Mouse (Mus musculus): ENCODE results near the gene Tex26. TPM values are rescaled to one million over a fixed set of nuclear protein-coding genes. Genes with fewer than 3 reads are reported as not detected.

The Tex26 gene
- polyA plus RNA-seq, 1 experiment, result not detected

- TF ChIP-seq CTCF (IDR thresholded peaks at IDR 0.05; ENCODE audit: extremely low read depth, insufficient read length, insufficient replicate concordance, low read depth, low read length) (no peak), POLR2A (IDR thresholded peaks at IDR 0.05; ENCODE audit: low read depth, low read length) (no peak)
- 85% methylated on average over 23 of the region's 23 CpGs for WGBS
- no peak overlapping the region for H3K27ac ChIP-seq (ENCODE audit: insufficient read depth, low read depth, low read length)
- no peak overlapping the region for H3K4me3 ChIP-seq (ENCODE audit: low read depth, low read length)
- H3K27me3 ChIP-seq (ENCODE audit: control insufficient read depth, insufficient read depth, low read length), result no peaks in the 10 kb centered on the region
- no peaks in the 10 kb centered on the region for H3K4me1 ChIP-seq (ENCODE audit: control insufficient read depth, insufficient read depth, insufficient read length, low read length)
- H3K36me3 ChIP-seq (ENCODE audit: control insufficient read depth, insufficient read depth, low read length), result no peaks in the 10 kb centered on the region
Measured at GRCm38 (mm10) chr5:149503423-149504175, 64.1 kb downstream of the Tex26 start.

GRCm38 (mm10) chr5:149504985-149505384, 65.5 kb downstream of the Tex26 start:
- 47% methylated on average over 8 of the region's 8 CpGs for WGBS
- TF ChIP-seq CTCF (IDR thresholded peaks at IDR 0.05; ENCODE audit: extremely low read depth, insufficient read length, insufficient replicate concordance, low read depth, low read length) (no peak), POLR2A (IDR thresholded peaks at IDR 0.05; ENCODE audit: low read depth, low read length) (no peak)
- H3K27ac ChIP-seq (ENCODE audit: insufficient read depth, low read depth, low read length), result no peak overlapping the region

GRCm38 (mm10) chr5:149506033-149506432, 66.6 kb downstream of the Tex26 start:
- no peaks in the 10 kb centered on the region for H3K4me1 ChIP-seq (ENCODE audit: control insufficient read depth, insufficient read depth, insufficient read length, low read length)
- TF ChIP-seq CTCF (IDR thresholded peaks at IDR 0.05; ENCODE audit: extremely low read depth, insufficient read length, insufficient replicate concordance, low read depth, low read length) (no peak), POLR2A (IDR thresholded peaks at IDR 0.05; ENCODE audit: low read depth, low read length) (no peak)
- no peaks in the 10 kb centered on the region for H3K36me3 ChIP-seq (ENCODE audit: control insufficient read depth, insufficient read depth, low read length)
- 93% methylated on average over 2 of the region's 2 CpGs for WGBS
- no peak overlapping the region for H3K27ac ChIP-seq (ENCODE audit: insufficient read depth, low read depth, low read length)
- H3K27me3 ChIP-seq (ENCODE audit: control insufficient read depth, insufficient read depth, low read length), result no peaks in the 10 kb centered on the region
- H3K4me3 ChIP-seq (ENCODE audit: low read depth, low read length), result no peak overlapping the region

More at GRCm38 (mm10) chr5:149504985-149505384, 65.5 kb downstream of the Tex26 start:
- H3K27me3 ChIP-seq (ENCODE audit: control insufficient read depth, insufficient read depth, low read length), result no peaks in the 10 kb centered on the region
- no peak overlapping the region for H3K4me3 ChIP-seq (ENCODE audit: low read depth, low read length)
- H3K4me1 ChIP-seq (ENCODE audit: control insufficient read depth, insufficient read depth, insufficient read length, low read length), result no peaks in the 10 kb centered on the region
- H3K36me3 ChIP-seq (ENCODE audit: control insufficient read depth, insufficient read depth, low read length), result no peaks in the 10 kb centered on the region

DNA sequence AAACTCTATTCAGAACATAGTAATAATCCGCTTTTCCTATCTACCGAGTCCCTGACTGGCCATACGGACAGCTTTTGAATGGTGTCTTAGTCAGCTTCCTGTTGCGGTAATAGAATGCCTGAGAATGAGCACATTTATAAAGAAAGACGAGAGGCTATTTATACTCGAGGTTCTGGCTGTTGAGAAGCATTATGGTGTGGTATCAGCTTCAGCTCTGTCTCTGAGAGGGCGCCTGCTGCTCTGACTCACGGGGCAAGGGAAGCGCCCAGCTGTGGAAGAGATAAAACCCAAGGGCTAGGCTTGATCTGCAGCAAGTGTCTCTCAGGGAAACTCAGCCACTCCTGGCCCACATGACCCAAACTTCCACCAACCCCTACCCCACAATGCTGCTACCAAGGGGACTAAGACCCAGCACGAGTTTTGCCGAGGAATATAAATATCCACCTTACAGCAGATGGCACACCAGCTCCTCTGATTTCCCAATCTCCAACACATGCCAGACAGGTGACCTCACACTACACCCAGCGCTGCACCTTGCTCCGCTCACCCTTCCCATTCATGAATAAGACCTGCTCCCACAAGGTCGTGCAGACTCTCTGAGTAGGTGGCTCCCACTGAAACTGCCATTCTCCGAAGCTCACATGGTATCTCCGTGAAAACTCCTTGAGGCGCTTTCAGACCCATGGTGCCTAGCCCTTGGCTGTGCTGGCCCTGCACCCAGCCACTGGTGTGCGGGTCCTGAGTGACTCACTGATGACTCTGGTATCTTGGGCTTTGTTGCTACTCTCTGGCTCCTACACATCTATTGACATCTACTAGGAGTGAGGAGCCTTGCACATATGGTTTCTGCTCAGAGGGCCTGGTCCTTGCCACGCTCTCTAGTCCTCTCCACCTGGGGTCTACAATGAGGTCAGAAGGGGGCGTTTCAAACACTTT, 68.9 kb downstream of the Tex26 start:
- Histone ChIP-seq H3K27ac (ENCODE audit: insufficient read depth, low read depth, low read length) (no peak overlapping the region), H3K4me3 (ENCODE audit: low read depth, low read length) (no peak overlapping the region), H3K36me3 (ENCODE audit: control insufficient read depth, insufficient read depth, low read length) (no peaks in the 10 kb centered on the region), H3K4me1 (ENCODE audit: control insufficient read depth, insufficient read depth, insufficient read length, low read length) (no peaks in the 10 kb centered on the region), H3K27me3 (ENCODE audit: control insufficient read depth, insufficient read depth, low read length) (no peaks in the 10 kb centered on the region)
- no peak for TF ChIP-seq POLR2A (IDR thresholded peaks at IDR 0.05; ENCODE audit: low read depth, low read length)
- TF ChIP-seq CTCF (IDR thresholded peaks at IDR 0.05; ENCODE audit: extremely low read depth, insufficient read length, insufficient replicate concordance, low read depth, low read length), result no peak
- WGBS, result 66% methylated on average over 20 of the region's 20 CpGs

- H3K36me3 ChIP-seq (ENCODE audit: control insufficient read depth, insufficient read depth, low read length), result no peaks in the 10 kb centered on the region
- no peak overlapping the region for H3K27ac ChIP-seq (ENCODE audit: insufficient read depth, low read depth, low read length)
- TF ChIP-seq CTCF (IDR thresholded peaks at IDR 0.05; ENCODE audit: extremely low read depth, insufficient read length, insufficient replicate concordance, low read depth, low read length), result no peak
- TF ChIP-seq POLR2A (IDR thresholded peaks at IDR 0.05; ENCODE audit: low read depth, low read length), result no peak
- 75% methylated on average over 13 of the region's 13 CpGs for WGBS
- no peak overlapping the region for H3K4me3 ChIP-seq (ENCODE audit: low read depth, low read length)
- no peaks in the 10 kb centered on the region for H3K27me3 ChIP-seq (ENCODE audit: control insufficient read depth, insufficient read depth, low read length)
- no peaks in the 10 kb centered on the region for H3K4me1 ChIP-seq (ENCODE audit: control insufficient read depth, insufficient read depth, insufficient read length, low read length)
Measured at GRCm38 (mm10) chr5:149510323-149510722, 70.9 kb downstream of the Tex26 start.

DNA sequence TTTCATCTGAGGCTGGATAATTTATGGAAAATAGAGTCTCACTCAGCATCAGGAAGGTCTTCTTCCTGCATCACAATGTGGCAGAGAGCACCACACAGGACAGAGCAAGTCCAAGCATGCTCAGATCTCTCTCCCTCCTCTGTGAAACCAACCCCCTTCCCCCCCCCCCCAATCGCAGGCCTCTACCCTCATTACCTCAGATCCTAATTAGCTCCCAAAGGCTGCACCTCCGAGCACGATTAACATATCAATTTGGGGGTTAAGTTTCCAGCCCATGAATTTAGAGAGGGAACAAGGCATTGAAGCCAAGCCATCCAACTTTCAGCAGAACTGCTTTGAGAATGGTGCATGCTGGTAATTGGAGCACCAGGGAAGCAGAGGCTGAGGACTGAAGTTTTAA, 73.2 kb downstream of the Tex26 start:
- no peaks in the 10 kb centered on the region for H3K4me1 ChIP-seq (ENCODE audit: control insufficient read depth, insufficient read depth, insufficient read length, low read length)
- no peaks in the 10 kb centered on the region for H3K27me3 ChIP-seq (ENCODE audit: control insufficient read depth, insufficient read depth, low read length)
- 69% methylated on average over 3 of the region's 3 CpGs for WGBS
- no peaks in the 10 kb centered on the region for H3K36me3 ChIP-seq (ENCODE audit: control insufficient read depth, insufficient read depth, low read length)
- TF ChIP-seq POLR2A (IDR thresholded peaks at IDR 0.05; ENCODE audit: low read depth, low read length), result no peak
- no peak for TF ChIP-seq CTCF (IDR thresholded peaks at IDR 0.05; ENCODE audit: extremely low read depth, insufficient read length, insufficient replicate concordance, low read depth, low read length)
- no peak overlapping the region for H3K4me3 ChIP-seq (ENCODE audit: low read depth, low read length)
- no peak overlapping the region for H3K27ac ChIP-seq (ENCODE audit: insufficient read depth, low read depth, low read length)
